Mouse (Mus musculus): ENCODE measurements around the gene Fpgs. TPM values are rescaled to one million over a fixed set of nuclear protein-coding genes. Genes with fewer than 3 reads are reported as not detected.

Fpgs gene
- polyA plus RNA-seq, 1 experiment: 20.7 TPM

DNA sequence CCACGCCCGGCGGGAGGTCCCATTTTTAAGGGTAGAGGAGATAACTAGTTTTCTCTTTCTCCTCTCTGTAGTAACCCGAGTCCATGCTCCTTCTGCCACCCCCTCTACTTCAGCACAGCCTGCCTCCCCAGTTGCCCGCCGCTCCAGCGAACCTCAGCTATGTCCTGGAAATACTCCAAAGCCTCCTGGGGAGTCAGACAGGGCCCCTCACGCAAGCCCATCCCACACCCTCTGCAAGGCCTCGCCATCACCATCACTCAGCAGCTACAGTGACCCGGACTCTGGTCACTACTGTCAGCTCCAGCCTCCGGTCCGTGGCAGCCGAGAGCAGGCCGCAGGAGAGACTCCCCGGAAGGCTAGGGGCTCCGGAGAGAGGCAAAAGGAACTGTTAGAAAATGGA lies 45.1 kb upstream of the Fpgs start:
- Histone ChIP-seq H3K4me3 (no peak overlapping the region), H3K79me2 (ENCODE audit: control insufficient read depth, insufficient read depth) (no peaks in the 10 kb centered on the region), H3K4me2 (ENCODE audit: low read depth) (no peak overlapping the region), H3K36me3 (ENCODE audit: control insufficient read depth, insufficient read depth) (no peaks in the 10 kb centered on the region), H3K27me3 (ENCODE audit: control insufficient read depth, insufficient read depth, insufficient read length) (peaks cover 7% of the 10 kb centered on the region), H3ac (ENCODE audit: control insufficient read depth, insufficient read length) (no peak overlapping the region)
- no peak for TF ChIP-seq REST (IDR thresholded peaks at IDR 0.05; ENCODE audit: insufficient read depth, insufficient read length)
- TF ChIP-seq MAX (IDR thresholded peaks at IDR 0.05; ENCODE audit: low read depth): no peak

DNA sequence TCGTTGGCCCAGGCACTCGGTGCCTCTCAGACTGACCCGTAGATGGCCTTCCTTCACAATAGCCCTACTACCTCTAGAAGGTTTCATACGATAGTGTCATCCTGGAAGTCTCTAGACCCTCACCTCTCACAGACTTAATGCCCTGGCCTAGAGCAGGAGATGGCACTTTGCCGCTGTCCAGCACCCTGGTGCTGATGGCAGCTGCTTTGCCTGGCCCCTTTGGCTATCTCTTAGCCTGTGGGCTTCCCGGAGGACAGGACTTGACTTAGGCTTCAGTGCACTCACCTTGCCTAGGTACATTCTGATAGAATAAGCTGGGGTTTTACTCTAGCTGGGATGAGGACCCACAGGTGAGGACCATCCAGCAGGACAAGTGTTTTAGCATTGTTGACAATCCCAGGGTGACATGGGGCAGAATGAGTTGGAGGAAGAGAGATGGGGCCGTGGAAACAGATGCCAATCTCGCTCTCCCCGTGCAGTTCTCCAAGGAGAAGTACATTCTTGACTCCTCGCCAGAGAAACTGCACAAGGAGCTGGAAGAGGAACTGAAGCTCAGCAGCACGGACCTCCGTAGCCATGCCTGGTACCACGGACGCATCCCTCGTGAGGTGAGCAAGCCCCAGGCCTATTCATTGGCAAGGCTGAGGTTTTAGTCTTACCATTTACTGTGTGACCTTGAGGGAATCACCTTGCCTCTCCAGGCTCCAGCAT lies 40.5 kb upstream of the Fpgs start:
- Histone ChIP-seq H3K27me3 (ENCODE audit: control insufficient read depth, insufficient read depth, insufficient read length) (peaks cover 25% of the 10 kb centered on the region), H3K79me2 (ENCODE audit: control insufficient read depth, insufficient read depth) (no peaks in the 10 kb centered on the region), H3K36me3 (ENCODE audit: control insufficient read depth, insufficient read depth) (no peaks in the 10 kb centered on the region), H3K4me2 (ENCODE audit: low read depth) (no peak overlapping the region), H3ac (ENCODE audit: control insufficient read depth, insufficient read length) (no peak overlapping the region), H3K4me3 (no peak overlapping the region)
- TF ChIP-seq POLR2AphosphoS2 (IDR thresholded peaks at IDR 0.05; ENCODE audit: insufficient read length, low read depth) (no peak), REST (IDR thresholded peaks at IDR 0.05; ENCODE audit: insufficient read depth, insufficient read length) (peak; percentile 92), MYOG (IDR thresholded peaks at IDR 0.05; ENCODE audit: control insufficient read depth in 1 of 3, insufficient read depth in 1 of 3, insufficient read length in 2 of 3, low read depth in 2 of 3) (peak in 1 of 3 experiments; percentile 27), TCF3 (IDR thresholded peaks at IDR 0.05; ENCODE audit: insufficient read length, low read depth) (no peak)

DNA sequence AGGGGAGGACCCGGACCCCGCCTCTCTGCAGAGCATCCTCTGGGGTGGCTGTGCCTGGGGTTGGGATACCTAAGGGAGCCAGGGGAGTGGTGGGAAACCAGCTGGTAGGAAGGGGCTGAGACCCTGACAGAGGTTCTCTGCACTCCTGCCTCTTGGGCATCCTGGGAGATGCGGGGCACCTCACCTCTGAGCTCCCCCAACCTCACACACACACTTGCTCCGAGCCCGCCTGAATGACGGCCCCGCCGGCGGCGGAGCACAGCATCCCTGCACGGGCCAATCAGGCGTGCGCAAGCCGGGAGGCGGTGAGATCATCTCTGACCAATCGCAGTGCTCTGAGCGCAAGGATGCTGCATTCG lies 38.2 kb upstream of the Fpgs start:
- Histone ChIP-seq H3K79me2 (ENCODE audit: control insufficient read depth, insufficient read depth) (no peaks in the 10 kb centered on the region), H3K27me3 (ENCODE audit: control insufficient read depth, insufficient read depth, insufficient read length) (peaks cover 25% of the 10 kb centered on the region), H3ac (ENCODE audit: control insufficient read depth, insufficient read length) (no peak overlapping the region), H3K4me3 (no peak overlapping the region), H3K36me3 (ENCODE audit: control insufficient read depth, insufficient read depth) (no peaks in the 10 kb centered on the region), H3K4me2 (ENCODE audit: low read depth) (no peak overlapping the region)
- TF ChIP-seq TCF12 (IDR thresholded peaks at IDR 0.05; ENCODE audit: insufficient read depth, poor library complexity, severe bottlenecking) (no peak), SRF (IDR thresholded peaks at IDR 0.05; ENCODE audit: control insufficient read depth, insufficient read length, low read depth) (no peak), REST (IDR thresholded peaks at IDR 0.05; ENCODE audit: insufficient read depth, insufficient read length) (no peak), MAX (IDR thresholded peaks at IDR 0.05; ENCODE audit: low read depth) (no peak), USF1 (IDR thresholded peaks at IDR 0.05; ENCODE audit: low read depth) (no peak), CEBPB (IDR thresholded peaks at IDR 0.05; ENCODE audit: insufficient read depth, poor library complexity, severe bottlenecking) (no peak), MYOD1 (IDR thresholded peaks at IDR 0.05; ENCODE audit: control insufficient read depth in 1 of 3, insufficient read length in 2 of 3, low read depth in 2 of 3) (no peak), POLR2AphosphoS2 (IDR thresholded peaks at IDR 0.05; ENCODE audit: insufficient read length, low read depth) (no peak), TCF3 (IDR thresholded peaks at IDR 0.05; ENCODE audit: insufficient read length, low read depth) (no peak), E2F4 (IDR thresholded peaks at IDR 0.05; ENCODE audit: insufficient read depth) (no peak), MYOG (IDR thresholded peaks at IDR 0.05; ENCODE audit: control insufficient read depth in 1 of 3, insufficient read depth in 1 of 3, insufficient read length in 2 of 3, low read depth in 2 of 3) (no peak), POLR2A (IDR thresholded peaks at IDR 0.05; ENCODE audit: insufficient read length, low read depth) (no peak)

DNA sequence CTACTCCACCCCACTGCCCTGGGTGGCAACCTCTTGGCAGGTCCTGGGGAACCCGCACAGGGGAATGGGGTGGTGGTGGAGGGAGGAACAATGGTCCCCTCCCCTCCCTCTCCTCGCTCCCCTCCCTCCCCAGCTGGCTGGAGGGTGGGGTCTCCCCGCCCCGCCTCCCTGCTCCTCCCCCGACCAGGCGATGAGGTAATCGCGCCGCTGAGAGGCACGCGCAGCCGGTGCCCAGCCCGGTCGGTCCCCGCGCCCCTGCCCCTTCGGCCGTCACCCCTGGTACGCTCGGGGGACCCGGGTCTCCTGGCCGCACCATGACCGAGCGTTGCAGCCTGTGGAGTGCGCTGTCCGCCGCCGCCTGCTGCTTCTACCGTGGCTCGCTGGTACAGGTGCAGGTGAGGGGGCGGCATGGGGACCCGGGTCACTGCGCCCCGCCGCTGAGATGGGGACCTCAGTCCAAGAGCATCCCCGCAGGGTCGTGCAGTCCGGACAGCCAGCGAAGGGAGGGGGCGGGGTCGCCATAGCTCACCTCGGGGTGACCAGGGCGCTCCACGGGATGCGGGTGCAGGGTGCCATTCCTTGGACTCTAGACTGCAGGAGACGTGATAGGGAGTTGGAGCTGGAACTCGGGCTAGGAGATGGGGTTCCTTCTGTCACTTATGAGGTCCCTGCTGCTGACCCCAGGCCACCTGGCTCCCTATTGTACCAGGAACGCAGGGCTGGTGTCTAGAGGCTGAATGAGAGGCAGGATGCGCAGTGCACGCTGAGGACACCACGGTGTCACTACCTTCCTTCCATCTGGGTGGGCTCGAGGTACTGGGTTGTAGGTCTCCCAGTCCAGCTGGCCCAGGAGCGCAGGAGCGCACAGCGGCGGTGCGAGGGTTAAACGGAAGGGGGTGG lies 37.6 kb upstream of the Fpgs start:
- H3ac ChIP-seq (ENCODE audit: control insufficient read depth, insufficient read length): no peak overlapping the region
- peaks cover 25% of the 10 kb centered on the region for H3K27me3 ChIP-seq (ENCODE audit: control insufficient read depth, insufficient read depth, insufficient read length)
- no peak overlapping the region for H3K4me3 ChIP-seq
- no peak overlapping the region for H3K4me2 ChIP-seq (ENCODE audit: low read depth)
- H3K79me2 ChIP-seq (ENCODE audit: control insufficient read depth, insufficient read depth): no peaks in the 10 kb centered on the region
- TF ChIP-seq TCF12 (IDR thresholded peaks at IDR 0.05; ENCODE audit: insufficient read depth, poor library complexity, severe bottlenecking) (no peak), E2F4 (IDR thresholded peaks at IDR 0.05; ENCODE audit: insufficient read depth) (no peak)
- no peaks in the 10 kb centered on the region for H3K36me3 ChIP-seq (ENCODE audit: control insufficient read depth, insufficient read depth)

DNA sequence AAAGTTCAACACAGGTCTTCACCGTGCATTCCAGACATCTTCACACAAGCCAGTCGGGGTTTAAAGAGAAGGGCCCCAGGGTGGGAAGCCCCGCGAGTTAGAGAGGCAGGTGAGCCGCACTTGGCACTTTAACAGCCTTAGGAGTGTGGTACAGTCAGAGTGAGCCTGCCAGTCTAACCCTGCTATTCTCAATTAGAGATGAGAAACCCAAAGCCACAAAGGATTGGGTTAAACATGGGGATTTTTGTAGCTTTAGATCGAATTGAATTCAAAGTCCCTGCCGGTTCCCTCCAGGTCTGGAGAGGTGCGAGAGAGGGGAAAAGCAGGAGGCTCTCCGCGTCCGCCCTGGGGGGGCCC lies 36.9 kb upstream of the Fpgs start, which contains the start of gene 6330409D20Rik:
Gene 6330409D20Rik, minus strand, starts transcription at position 101 of the 357 bp plus-strand sequence.
- Histone ChIP-seq H3K79me2 (ENCODE audit: control insufficient read depth, insufficient read depth) (no peaks in the 10 kb centered on the region), H3K4me2 (ENCODE audit: low read depth) (no peak within 1 kb of the TSS), H3K4me3 (no peak within 1 kb of the TSS), H3K27me3 (ENCODE audit: control insufficient read depth, insufficient read depth, insufficient read length) (peaks cover 23% of the 10 kb centered on the region), H3ac (ENCODE audit: control insufficient read depth, insufficient read length) (no peak within 1 kb of the TSS), H3K36me3 (ENCODE audit: control insufficient read depth, insufficient read depth) (no peaks in the 10 kb centered on the region)
- no peak for TF ChIP-seq MYOG (IDR thresholded peaks at IDR 0.05; ENCODE audit: control insufficient read depth in 1 of 3, insufficient read depth in 1 of 3, insufficient read length in 2 of 3, low read depth in 2 of 3)
- no peak for TF ChIP-seq POLR2AphosphoS2 (IDR thresholded peaks at IDR 0.05; ENCODE audit: insufficient read length, low read depth)
- TF ChIP-seq REST (IDR thresholded peaks at IDR 0.05; ENCODE audit: insufficient read depth, insufficient read length): no peak
- no peak for TF ChIP-seq SRF (IDR thresholded peaks at IDR 0.05; ENCODE audit: control insufficient read depth, insufficient read length, low read depth)
- no peak for TF ChIP-seq CEBPB (IDR thresholded peaks at IDR 0.05; ENCODE audit: insufficient read depth, poor library complexity, severe bottlenecking)
- no peak for TF ChIP-seq POLR2A (IDR thresholded peaks at IDR 0.05; ENCODE audit: insufficient read length, low read depth)
- no peak for TF ChIP-seq MAX (IDR thresholded peaks at IDR 0.05; ENCODE audit: low read depth)
- TF ChIP-seq TCF3 (IDR thresholded peaks at IDR 0.05; ENCODE audit: insufficient read length, low read depth): no peak
- TF ChIP-seq E2F4 (IDR thresholded peaks at IDR 0.05; ENCODE audit: insufficient read depth): no peak
- TF ChIP-seq USF1 (IDR thresholded peaks at IDR 0.05; ENCODE audit: low read depth): no peak
- TF ChIP-seq TCF12 (IDR thresholded peaks at IDR 0.05; ENCODE audit: insufficient read depth, poor library complexity, severe bottlenecking): no peak
- no peak for TF ChIP-seq MYOD1 (IDR thresholded peaks at IDR 0.05; ENCODE audit: control insufficient read depth in 1 of 3, insufficient read length in 2 of 3, low read depth in 2 of 3)
